Mouse (Mus musculus) macrophage (primary cell): ENCODE measurements around the gene Rhov. TPM values are rescaled to one million over a fixed set of nuclear protein-coding genes. Genes with fewer than 3 reads are reported as not detected.

Source experiments
- H3K27ac ChIP-seq: fragments of 350-480 bp; formaldehyde crosslinking; 2 replicates; pipeline ENCODE4 v1.9.0; 2021
- H3K36me3 ChIP-seq: fragments of 350-480 bp; formaldehyde crosslinking; 2 replicates; pipeline ENCODE4 v1.9.0; 2021; ENCODE audit errors: inconsistent target
- H3K4me3 ChIP-seq: fragments of 350-480 bp; formaldehyde crosslinking; 2 replicates; pipeline ENCODE4 v1.9.0; 2021; ENCODE audit errors: inconsistent target
- H3K79me2 ChIP-seq: fragments of 350-480 bp; formaldehyde crosslinking; 2 replicates; pipeline ENCODE4 v1.9.0; 2021; ENCODE audit errors: inconsistent target
- WGBS: methylation state at CpG from one replicate; pipeline ENCODE4 v1.1.7; 2026; ENCODE audit warnings: inconsistent platforms; ENCODE audit not compliant: missing documents; 5-methylcytosine and 5-hydroxymethylcytosine counted together
- polyA plus RNA-seq: library from polyadenylated mRNA; stranded (reverse); fragments of 250-400 nt; gene quantifications from 3 replicates; pipeline ENCODE4 v1.2.4, GENCODE M21; 2018; ENCODE audit warnings: inconsistent platforms

The Rhov gene
- polyA plus RNA-seq, 1 experiment from 2014 or later = 15.6 TPM

- no peak overlapping the region for H3K4me3 ChIP-seq
- no peaks in the 10 kb centered on the region for H3K79me2 ChIP-seq
- no peak overlapping the region for H3K27ac ChIP-seq
- H3K36me3 ChIP-seq = no peaks in the 10 kb centered on the region
- WGBS = 22% methylated on average over 31 of the region's 31 CpGs
These were observed 33.2 kb downstream of the Rhov start for GRCm38 (mm10) chr2:119237871-119238220.

GRCm38 (mm10) chr2:119237210-119237870 is 33.7 kb downstream of the Rhov start, which contains the start of gene Spint1:
TSS of gene Spint1 (plus strand) at chr2:119237362.
- Histone ChIP-seq H3K4me3 (no peak within 1 kb of the TSS), H3K79me2 (no peaks in the 10 kb centered on the region), H3K36me3 (no peaks in the 10 kb centered on the region), H3K27ac (no peak within 1 kb of the TSS)
- 2% methylated on average over 66 of the region's 73 CpGs for WGBS

GRCm38 (mm10) chr2:119236682-119237209 is 34.3 kb downstream of the Rhov start:
- Histone ChIP-seq H3K79me2 (no peaks in the 10 kb centered on the region), H3K36me3 (no peaks in the 10 kb centered on the region), H3K27ac (no peak overlapping the region), H3K4me3 (no peak overlapping the region)
- 40% methylated on average over 25 of the region's 25 CpGs for WGBS

GRCm38 (mm10) chr2:119229775-119230704 is 41.0 kb downstream of the Rhov start, which contains the start of gene Ppp1r14d:
TSS of gene Ppp1r14d (minus strand) at chr2:119229906.
- Histone ChIP-seq H3K36me3 (no peaks in the 10 kb centered on the region), H3K79me2 (no peaks in the 10 kb centered on the region), H3K4me3 (no peak within 1 kb of the TSS), H3K27ac (no peak within 1 kb of the TSS)
- 82% methylated on average over 5 of the region's 6 CpGs for whole genome bisulfite sequencing

Other genes with a start within 250 kb of the Rhov start
- gene Ccdc32, start 241.9 kb downstream of the Rhov start, polyA plus RNA-seq = 22.4 to 25.3 TPM (median 25.0 TPM) in 3 replicates
- 1.7 to 3.6 TPM (median 2.4 TPM) in 3 replicates for gene Rpusd2, start 236.5 kb downstream of the Rhov start, polyA plus RNA-seq
- gene Knl1, start 224.2 kb downstream of the Rhov start, polyA plus RNA-seq = 0.27 to 2.3 TPM (median 1.2 TPM) in 3 replicates
- gene Rad51, start 158.5 kb downstream of the Rhov start, polyA plus RNA-seq = 0.33 to 11.7 TPM (median 3.7 TPM) in 3 replicates
- gene Rmdn3, start 114.2 kb downstream of the Rhov start, polyA plus RNA-seq = 27.9 to 38.8 TPM (median 30.7 TPM) in 3 replicates
- 0.47 TPM in 1 of 3 replicates, not detected in the others for gene Gchfr, start 103.5 kb downstream of the Rhov start, polyA plus RNA-seq
- gene Gm14137, start 96.8 kb downstream of the Rhov start, polyA plus RNA-seq = not detected in 3 replicates
- gene Zfyve19, start 62.7 kb downstream of the Rhov start, polyA plus RNA-seq = 19.2 to 23.2 TPM (median 20.3 TPM) in 3 replicates
- 14.2 to 28.9 TPM (median 14.3 TPM) in 3 replicates for gene Dnajc17, start 62.5 kb downstream of the Rhov start, polyA plus RNA-seq
- not detected in 3 replicates for gene Ppp1r14d, start 41.4 kb downstream of the Rhov start, polyA plus RNA-seq
- 0.32 to 0.56 TPM (median 0.54 TPM) in 3 replicates for gene Spint1, start 33.9 kb downstream of the Rhov start, polyA plus RNA-seq
- 37.4 to 56.2 TPM (median 46.6 TPM) in 3 replicates for gene Vps18, start 17.5 kb upstream of the Rhov start, polyA plus RNA-seq
- not detected in 3 replicates for gene Dll4, start 54.5 kb upstream of the Rhov start, polyA plus RNA-seq
- gene Chac1, start 80.0 kb upstream of the Rhov start, polyA plus RNA-seq = 0.11 to 0.31 TPM in 2 of 3 replicates, not detected in the other
- 8.9 to 11.8 TPM (median 10.9 TPM) in 3 replicates for gene Ino80, start 206.4 kb upstream of the Rhov start, polyA plus RNA-seq